Mouse (Mus musculus) CD8-positive naive resting alpha-beta T cell, adult 2 months (primary cell): ENCODE data around the gene Rfx4.

Experiments
- DNase-seq, 2 experiments: peaks; one replicate each; pipeline ENCODE4 v3.0.0; 2022; ENCODE audit warnings: low read depth in 2 of 2, low spot score in 2 of 2

Gene Rfx4

DNA sequence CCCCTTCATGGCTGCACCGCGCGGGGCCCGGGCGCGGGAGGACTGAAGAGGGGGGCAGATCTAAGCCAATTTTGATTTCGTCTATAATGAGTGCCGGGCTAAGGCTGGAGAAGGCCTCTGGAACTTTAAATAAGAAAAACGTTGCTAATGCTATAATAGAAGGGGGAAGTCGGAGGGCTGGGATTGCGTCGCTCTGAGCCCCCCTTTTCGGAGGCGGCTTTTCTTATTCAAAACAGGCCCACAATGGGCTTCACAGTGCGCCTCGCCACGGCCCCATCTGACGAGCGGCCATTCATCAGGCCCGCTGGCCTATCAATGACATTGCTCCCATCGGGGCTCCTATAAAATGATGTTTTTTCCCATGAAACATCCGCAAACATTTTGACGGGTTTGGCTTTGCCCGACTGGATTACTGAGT lies at the start of gene Rfx4:
Gene Rfx4 (plus strand): TSS at position 277 of the 418 bp plus-strand sequence.
- DNase-seq, result no peak

DNA sequence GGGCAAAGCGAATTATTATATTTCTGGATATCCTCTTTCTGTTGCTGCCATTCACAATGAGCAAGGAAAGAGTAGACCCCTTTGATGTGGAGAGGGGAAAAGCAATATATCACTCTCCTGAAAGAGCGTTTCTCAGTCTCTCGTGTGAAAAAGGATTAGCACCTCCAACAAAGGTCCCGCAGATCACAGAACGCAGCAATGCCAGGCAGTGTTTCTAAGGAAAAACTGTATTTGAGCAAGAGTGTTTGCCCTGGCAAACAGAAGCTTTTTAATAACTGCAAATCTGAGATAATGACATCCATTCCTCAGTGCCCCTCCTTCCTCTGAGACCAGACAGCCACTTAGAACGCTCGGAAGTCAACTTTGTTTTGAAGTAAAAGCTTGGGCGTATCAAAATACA lies 49.3 kb upstream of the Rfx4 start:
- no peak for DNase-seq

DNA sequence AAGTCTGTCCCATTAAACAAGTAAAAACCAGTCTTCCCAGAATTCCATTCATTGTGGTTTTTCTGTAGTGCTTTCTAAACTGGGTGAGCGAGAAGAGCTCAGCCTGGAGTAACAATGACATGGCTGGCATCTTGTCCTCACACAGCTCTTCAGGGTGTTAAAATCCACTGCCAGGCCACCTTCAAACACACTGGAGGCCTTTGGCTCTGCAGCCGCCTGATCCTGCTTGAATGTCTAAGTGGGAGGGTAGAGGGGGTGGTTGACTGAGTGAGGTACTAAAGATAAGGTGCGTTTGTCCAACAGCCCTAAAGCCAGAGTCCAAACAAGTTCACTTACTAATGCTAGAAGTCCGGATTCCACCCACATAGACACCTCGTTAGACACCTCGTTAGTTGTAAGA lies 48.6 kb upstream of the Rfx4 start:
- no peak for DNase-seq

DNA sequence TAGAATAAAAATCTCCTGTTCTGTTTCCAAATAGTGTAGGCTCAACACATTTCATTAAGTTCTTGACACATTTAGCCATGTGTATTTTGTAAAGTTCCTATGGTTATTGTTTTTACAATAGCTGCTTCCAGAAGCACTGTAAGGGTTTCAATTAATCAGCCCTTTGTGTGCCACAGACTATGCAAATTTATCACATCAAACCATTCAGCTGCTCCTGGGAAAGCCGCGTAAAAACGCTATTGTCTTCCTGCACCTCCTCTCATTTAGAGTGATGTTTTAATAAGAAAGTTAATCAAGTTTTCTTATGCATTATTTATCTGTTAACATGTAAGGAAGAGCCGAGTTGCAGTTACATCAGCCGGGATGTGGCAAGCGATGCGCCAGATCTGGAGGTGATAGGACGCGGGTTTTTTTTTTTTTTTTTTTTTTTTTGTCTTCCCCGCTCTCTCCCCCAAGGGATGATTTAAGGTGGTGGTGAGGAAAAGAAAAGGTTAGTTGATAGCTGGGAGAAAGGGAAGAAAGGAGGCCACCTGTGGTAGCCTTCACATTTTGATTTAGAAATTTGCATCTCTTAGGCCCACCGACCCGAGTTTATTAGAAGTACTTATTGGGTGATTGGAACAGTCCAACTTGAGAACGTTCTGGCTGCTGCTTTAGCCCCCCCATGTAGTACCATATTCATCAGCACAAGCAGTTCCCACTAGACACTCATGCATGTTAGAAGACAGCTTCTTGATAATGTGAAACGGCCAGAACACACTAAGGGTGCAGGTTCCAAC lies 47.9 kb upstream of the Rfx4 start:
- DNase-seq, result no peak

- DNase-seq, result no peak
These were observed 45.7 kb upstream of the Rfx4 start for GRCm38 (mm10) chr10:84710192-84710591.

DNA sequence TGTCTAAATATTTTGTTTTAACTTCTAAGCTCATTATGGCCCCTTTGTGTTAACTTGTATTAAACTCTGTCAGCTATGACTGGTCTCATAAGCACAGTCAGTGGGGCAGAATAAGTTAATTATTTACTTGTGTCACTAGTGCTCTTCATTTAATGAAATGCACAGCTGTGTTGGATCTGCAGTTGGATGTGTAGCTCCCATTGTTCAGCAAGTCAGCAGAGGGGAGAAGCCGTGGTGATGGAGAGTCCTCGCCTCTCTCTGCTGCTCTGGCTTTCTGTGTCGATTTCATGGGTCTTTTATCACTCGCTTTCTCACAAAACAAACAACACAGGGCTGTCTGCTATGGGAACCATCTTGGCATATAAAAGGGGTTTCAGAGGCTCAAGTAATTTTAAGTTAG lies 45.0 kb upstream of the Rfx4 start:
- DNase-seq, result no peak

DNA sequence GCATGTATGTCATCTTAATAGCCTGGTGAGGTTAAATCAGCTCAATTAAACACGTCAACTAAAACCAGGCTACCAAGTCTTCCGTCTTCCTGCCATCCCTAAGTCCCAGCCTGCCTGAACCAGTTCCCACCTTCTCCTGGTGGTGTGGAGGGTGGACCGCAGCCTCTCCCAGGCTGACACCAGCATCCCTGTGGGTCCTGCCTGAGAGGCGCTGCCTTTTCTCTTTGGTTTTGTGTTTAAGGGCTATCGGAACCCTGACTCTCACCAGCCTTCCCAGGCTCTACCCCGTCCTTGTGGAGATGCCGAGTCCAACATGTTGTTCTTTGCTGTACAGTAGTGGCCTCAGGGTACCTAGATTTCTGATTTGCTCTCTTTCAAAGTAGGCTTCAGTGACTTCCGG lies 44.4 kb upstream of the Rfx4 start:
- no peak for DNase-seq

- no peak for DNase-seq
These were observed 43.9 kb upstream of the Rfx4 start for GRCm38 (mm10) chr10:84711940-84712339.

DNA sequence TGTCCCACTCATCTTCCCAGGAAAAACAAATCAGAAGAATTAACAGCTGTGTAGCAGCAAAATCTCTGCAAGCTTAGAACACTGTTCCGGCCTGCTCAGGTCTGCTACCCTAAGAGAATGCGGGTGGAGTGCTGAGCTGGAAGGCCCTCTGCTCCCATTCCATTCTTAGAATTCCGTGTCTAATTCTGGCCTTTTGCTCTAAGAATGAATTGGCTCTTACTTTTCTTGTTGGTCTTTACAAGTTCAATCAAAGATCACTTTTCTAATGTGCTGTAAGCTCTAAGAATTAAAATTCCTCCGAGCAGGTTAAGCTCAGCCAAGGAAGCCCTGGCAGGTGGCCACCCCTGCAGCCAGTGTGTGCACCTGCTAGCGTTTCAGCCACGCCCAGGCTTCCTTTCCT lies 43.3 kb upstream of the Rfx4 start:
- DNase-seq, result no peak

- no peak for DNase-seq
These were observed 42.8 kb upstream of the Rfx4 start for GRCm38 (mm10) chr10:84713043-84713442.

GRCm38 (mm10) chr10:84715639-84716038 lies 40.2 kb upstream of the Rfx4 start:
- DNase-seq, result no peak

GRCm38 (mm10) chr10:84716581-84716980 lies 39.3 kb upstream of the Rfx4 start:
- DNase-seq, result no peak

DNA sequence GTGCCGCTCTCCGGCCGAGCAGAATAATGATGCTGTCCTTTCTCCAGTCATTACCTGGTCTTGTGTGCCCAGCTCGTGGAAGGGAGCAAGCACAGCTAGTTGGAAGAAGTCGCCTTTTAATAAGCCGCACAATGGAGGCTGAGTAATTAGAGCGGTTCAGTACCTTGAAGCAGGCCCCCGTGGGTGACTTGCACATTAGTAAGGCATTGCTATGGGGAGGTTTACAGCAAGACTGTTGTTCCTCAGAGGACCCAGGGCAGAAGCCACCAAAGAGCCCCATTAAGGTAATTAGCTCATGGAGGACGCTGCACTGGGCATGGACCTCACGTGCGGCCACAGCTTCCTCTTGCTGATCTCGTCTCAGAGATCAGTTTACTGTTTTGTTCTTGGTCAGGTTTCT lies 33.2 kb upstream of the Rfx4 start:
- DNase-seq, result no peak

GRCm38 (mm10) chr10:84727005-84727404 lies 28.9 kb upstream of the Rfx4 start:
- no peak for DNase-seq

GRCm38 (mm10) chr10:84727760-84728159 lies 28.1 kb upstream of the Rfx4 start:
- DNase-seq, result no peak

- DNase-seq, result no peak
These were observed 25.8 kb upstream of the Rfx4 start for GRCm38 (mm10) chr10:84730078-84730477.

GRCm38 (mm10) chr10:84730956-84731355 lies 24.9 kb upstream of the Rfx4 start:
- DNase-seq, result no peak

DNA sequence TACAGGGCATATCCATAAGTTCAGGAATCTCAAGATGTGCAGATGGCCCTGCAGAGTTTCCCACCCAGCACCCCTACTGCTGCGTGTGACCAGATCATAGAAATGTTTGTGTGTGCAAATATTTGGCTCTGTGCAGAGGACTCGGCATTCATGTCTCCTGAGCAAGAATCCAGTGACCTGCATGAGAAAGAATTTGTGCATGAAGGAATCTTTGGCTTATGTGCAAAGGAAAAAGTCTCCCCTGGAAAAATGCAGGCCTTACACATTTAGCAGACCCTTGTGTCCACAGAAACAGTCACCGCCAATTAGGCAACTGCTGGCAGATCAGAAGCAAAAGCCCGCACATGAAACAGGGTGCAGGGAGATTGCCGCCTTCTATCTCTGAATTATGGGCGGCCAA lies 22.4 kb upstream of the Rfx4 start:
- DNase-seq, result no peak

DNA sequence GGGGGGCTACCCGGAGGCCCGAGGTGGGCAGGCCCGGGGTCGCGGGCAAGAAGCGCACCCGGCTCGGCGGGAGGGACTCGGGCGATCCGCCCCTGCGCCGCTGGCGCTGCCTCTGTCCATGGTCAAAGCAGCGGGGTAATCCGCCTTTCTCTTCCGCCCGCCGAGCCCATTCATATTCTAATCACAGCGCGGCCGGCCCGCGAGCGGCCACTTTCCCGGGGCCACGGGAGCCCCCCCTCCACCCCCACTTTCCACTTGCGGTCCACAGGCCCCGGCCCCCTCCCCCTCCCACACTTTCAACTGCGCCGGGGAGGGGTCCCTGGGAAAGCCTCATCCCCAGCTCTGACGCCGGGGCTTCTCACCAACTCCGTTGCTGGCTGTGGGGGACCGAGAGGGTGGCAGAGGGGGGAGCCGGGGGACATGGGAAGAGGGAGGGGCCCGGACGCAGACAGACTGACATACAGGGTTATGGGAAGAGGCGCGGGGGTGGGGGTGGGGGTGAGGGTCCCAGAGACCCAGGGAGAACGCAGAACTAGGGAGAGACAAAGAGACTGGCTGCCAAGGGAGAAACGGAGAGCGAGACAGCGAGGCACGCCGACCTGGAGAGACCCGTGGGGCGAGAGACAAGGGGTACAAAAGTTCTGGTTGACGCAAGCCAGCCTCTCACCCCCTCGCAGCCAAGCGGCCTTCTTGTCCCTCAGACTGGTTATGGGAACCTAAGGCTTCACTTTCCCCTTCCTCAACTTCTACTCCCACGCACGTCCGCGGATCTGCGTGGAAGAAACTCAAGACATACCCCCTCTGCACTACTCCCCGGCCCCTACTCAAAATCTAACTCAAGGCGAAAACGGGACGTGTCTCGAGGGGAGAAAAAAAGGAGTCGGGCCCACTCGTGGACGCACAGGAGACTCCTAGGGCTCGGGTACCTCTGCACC lies 744 bp upstream of the Rfx4 start:
- DNase-seq, result no peak

DNA sequence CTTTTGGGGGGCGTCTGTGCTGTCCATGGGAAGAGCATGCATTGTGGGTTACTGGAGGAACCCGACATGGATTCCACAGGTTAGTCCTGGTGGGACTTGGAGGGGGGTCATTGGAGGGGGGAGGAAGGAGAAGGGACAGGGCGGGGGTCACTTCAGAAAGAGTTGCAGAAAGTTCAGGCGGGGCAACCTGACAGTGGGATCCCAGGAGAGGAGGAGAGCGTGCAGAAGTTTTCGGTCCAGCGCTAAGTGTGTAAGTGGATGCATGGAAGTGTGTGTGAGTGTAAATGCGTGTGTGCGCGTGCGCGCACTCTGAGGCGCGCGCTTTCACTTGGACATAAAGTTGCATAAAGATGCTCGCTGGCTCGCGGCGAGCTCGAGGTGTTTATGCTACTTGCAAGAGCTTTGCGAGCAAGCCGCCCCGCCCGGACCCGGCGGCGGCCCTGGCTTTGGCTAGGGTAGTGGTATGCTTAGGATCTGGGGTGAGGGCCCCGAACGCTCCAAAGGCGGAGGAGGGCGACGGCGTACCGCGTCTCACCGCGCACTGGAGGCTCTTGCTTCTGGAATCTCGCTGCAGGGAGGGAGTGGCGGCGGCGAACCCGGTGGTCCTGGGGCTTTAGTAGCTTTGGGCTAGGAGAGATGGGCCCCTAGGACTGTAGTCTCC lies 703 bp downstream of the Rfx4 start:
- no peak for DNase-seq

GRCm38 (mm10) chr10:84757426-84758199 lies 1.8 kb downstream of the Rfx4 start:
- no peak for DNase-seq
